Mouse (Mus musculus) forebrain, embryonic 13.5 days (tissue): ENCODE measurements around the gene Hist1h3f. TPM values are rescaled to one million over a fixed set of nuclear protein-coding genes. Genes with fewer than 3 reads are reported as not detected.
"Not testable (repeated sequence)": the region's sequence is repeated elsewhere in the genome, so short reads cannot be mapped to it uniquely, and the experiment has no call there.

Source experiments
- ATAC-seq: fragments of 200-750 bp; cut with Nextera tagmentation; 2 replicates; pipeline ENCODE4 v1.8.0; 2017
- H3K27ac ChIP-seq: fragments of 300-500 bp; sonication (generic); 2 replicates; pipeline ENCODE4 v1.5.1; 2015; ENCODE audit warnings: inconsistent platforms, mild to moderate bottlenecking, moderate library complexity
- H3K27me3 ChIP-seq: fragments of 300-500 bp; sonication (generic); 2 replicates; pipeline ENCODE4 v1.6.1; 2015; ENCODE audit warnings: mild to moderate bottlenecking, inconsistent platforms
- H3K36me3 ChIP-seq: fragments of 300-500 bp; sonication (generic); 2 replicates; pipeline ENCODE4 v1.6.1; 2015; ENCODE audit warnings: mild to moderate bottlenecking, inconsistent platforms; ENCODE audit not compliant: poor library complexity, severe bottlenecking
- H3K4me1 ChIP-seq: fragments of 300-500 bp; sonication (generic); 2 replicates; pipeline ENCODE4 v1.6.1; 2015; ENCODE audit warnings: inconsistent platforms
- H3K4me2 ChIP-seq: fragments of 300-500 bp; sonication (generic); 2 replicates; pipeline ENCODE4 v1.6.1; 2015; ENCODE audit warnings: inconsistent platforms, mild to moderate bottlenecking, moderate library complexity
- H3K4me3 ChIP-seq: fragments of 300-500 bp; sonication (generic); 2 replicates; pipeline ENCODE4 v1.5.1; 2015; ENCODE audit warnings: mild to moderate bottlenecking, inconsistent platforms
- H3K9ac ChIP-seq: fragments of 300-500 bp; sonication (generic); 2 replicates; pipeline ENCODE4 v1.6.1; 2015; ENCODE audit warnings: mild to moderate bottlenecking, inconsistent platforms
- H3K9me3 ChIP-seq: fragments of 300-500 bp; sonication (generic); replicated peaks from 2 replicates; pipeline ENCODE4 v1.6.1; 2016; ENCODE audit warnings: inconsistent platforms
- WGBS: fragments of 180-500 bp; shearing (Covaris S2); methylation state at CpG from one replicate; pipeline ENCODE4 v1.1.7; 2015; 5-methylcytosine and 5-hydroxymethylcytosine counted together
- polyA plus RNA-seq: library from polyadenylated mRNA; unstranded; fragments of >200 nt; fragmentation: Nextera tagmentation; extraction: Ambion mirVana; gene quantifications from 2 replicates; pipeline ENCODE4 v1.2.1, GENCODE M21; 2015

The Hist1h3f gene
- polyA plus RNA-seq, 1 experiment from 2014 or later = 1.2 TPM

- not testable (repeated sequence) for H3K9me3 ChIP-seq, H3K36me3 ChIP-seq, H3K27me3 ChIP-seq
- ATAC-seq = peak; percentile 46
- peak within 1 kb of the TSS; percentile 58 for H3K4me3 ChIP-seq
- H3K27ac ChIP-seq = peak within 1 kb of the TSS; percentile 98
- WGBS = under 1% methylated on average over 27 of the region's 53 CpGs
- peak within 1 kb of the TSS; percentile 85 for H3K9ac ChIP-seq
- H3K4me1 ChIP-seq = peaks cover 52% of the 10 kb centered on the region
- H3K4me2 ChIP-seq = peak within 1 kb of the TSS; percentile 61
These were observed 10.1 kb upstream of the Hist1h3f start, which contains the start of gene Hist1h2af for GRCm38 (mm10) chr13:23533560-23534367. Hist1h2af (plus strand) TSS chr13:23533906.

- no peaks in the 10 kb centered on the region for H3K9me3 ChIP-seq
- H3K4me2 ChIP-seq = peak overlapping the region; percentile 61
- under 1% methylated on average over 15 of the region's 15 CpGs for WGBS
- ATAC-seq = no peak
- H3K36me3 ChIP-seq = no peaks in the 10 kb centered on the region
- peak overlapping the region; percentile 58 for H3K4me3 ChIP-seq
- H3K9ac ChIP-seq = peak overlapping the region; percentile 73
- H3K27ac ChIP-seq = peak overlapping the region; percentile 98
- H3K27me3 ChIP-seq = no peaks in the 10 kb centered on the region
- peaks cover 46% of the 10 kb centered on the region for H3K4me1 ChIP-seq
These were observed 9.3 kb upstream of the Hist1h3f start for GRCm38 (mm10) chr13:23534368-23535131.

GRCm38 (mm10) chr13:23535137-23536075, 8.4 kb upstream of the Hist1h3f start, which contains the start of gene Hist1h3g:
Hist1h3g (plus strand) TSS chr13:23535422.
- not testable (repeated sequence) for H3K27me3 ChIP-seq, H3K36me3 ChIP-seq, H3K9me3 ChIP-seq
- H3K4me3 ChIP-seq = peak within 1 kb of the TSS; percentile 58
- peak within 1 kb of the TSS; percentile 98 for H3K27ac ChIP-seq
- under 1% methylated on average over 42 of the region's 62 CpGs for WGBS
- H3K4me2 ChIP-seq = peak within 1 kb of the TSS; percentile 61
- peaks cover 42% of the 10 kb centered on the region for H3K4me1 ChIP-seq
- H3K9ac ChIP-seq = peak within 1 kb of the TSS; percentile 79
- ATAC-seq = peak; percentile 92

- Histone ChIP-seq H3K36me3 (no peaks in the 10 kb centered on the region), H3K9me3 (no peaks in the 10 kb centered on the region), H3K4me1 (peaks cover 42% of the 10 kb centered on the region), H3K27me3 (no peaks in the 10 kb centered on the region), H3K27ac (peak overlapping the region; percentile 48), H3K4me2 (peak overlapping the region; percentile 61), H3K9ac (peak overlapping the region; percentile 79), H3K4me3 (peak overlapping the region; percentile 58)
- ATAC-seq = no peak
- 16% methylated on average over 7 of the region's 7 CpGs for WGBS
These were observed 7.6 kb upstream of the Hist1h3f start for GRCm38 (mm10) chr13:23536076-23536822.

- peak overlapping the region; percentile 70 for H3K9ac ChIP-seq
- no peaks in the 10 kb centered on the region for H3K36me3 ChIP-seq
- H3K4me1 ChIP-seq = peaks cover 41% of the 10 kb centered on the region
- peak overlapping the region; percentile 61 for H3K4me2 ChIP-seq
- no peak for ATAC-seq
- H3K9me3 ChIP-seq = no peaks in the 10 kb centered on the region
- no peaks in the 10 kb centered on the region for H3K27me3 ChIP-seq
- H3K27ac ChIP-seq = no peak overlapping the region
- peak overlapping the region; percentile 58 for H3K4me3 ChIP-seq
- WGBS = 79% methylated on average over 3 of the region's 3 CpGs
These were observed 6.7 kb upstream of the Hist1h3f start for GRCm38 (mm10) chr13:23537006-23537710.

- Histone ChIP-seq H3K4me3 (no peak overlapping the region), H3K27me3 (no peaks in the 10 kb centered on the region), H3K9ac (no peak overlapping the region), H3K27ac (no peak overlapping the region), H3K4me1 (peaks cover 37% of the 10 kb centered on the region), H3K9me3 (no peaks in the 10 kb centered on the region), H3K4me2 (no peak overlapping the region), H3K36me3 (no peaks in the 10 kb centered on the region)
- 78% methylated on average over 5 of the region's 5 CpGs for WGBS
- no peak for ATAC-seq
These were observed 5.6 kb upstream of the Hist1h3f start for GRCm38 (mm10) chr13:23538249-23538648.

- H3K4me1 ChIP-seq = peaks cover 29% of the 10 kb centered on the region
- H3K27me3 ChIP-seq, H3K4me3 ChIP-seq, H3K4me2 ChIP-seq, H3K36me3 ChIP-seq, H3K9ac ChIP-seq, H3K9me3 ChIP-seq, H3K27ac ChIP-seq, ATAC-seq: not testable (repeated sequence)
- WGBS = 75% methylated on average over 1 of the region's 1 CpGs
These were observed 4.0 kb upstream of the Hist1h3f start for GRCm38 (mm10) chr13:23539821-23540220.

- Histone ChIP-seq H3K4me3 (no peak overlapping the region), H3K9me3 (no peaks in the 10 kb centered on the region), H3K4me2 (no peak overlapping the region), H3K36me3 (no peaks in the 10 kb centered on the region), H3K9ac (no peak overlapping the region), H3K27ac (no peak overlapping the region), H3K27me3 (no peaks in the 10 kb centered on the region), H3K4me1 (peaks cover 27% of the 10 kb centered on the region)
- no peak for ATAC-seq
- 80% methylated on average over 3 of the region's 3 CpGs for WGBS
These were observed 2.4 kb upstream of the Hist1h3f start for GRCm38 (mm10) chr13:23541497-23541896.

GRCm38 (mm10) chr13:23542225-23542980, 1.4 kb upstream of the Hist1h3f start:
- not testable (repeated sequence) for H3K9me3 ChIP-seq, ATAC-seq, H3K27me3 ChIP-seq, H3K36me3 ChIP-seq
- peak overlapping the region; percentile 89 for H3K27ac ChIP-seq
- peak overlapping the region; percentile 71 for H3K9ac ChIP-seq
- peak overlapping the region; percentile 46 for H3K4me3 ChIP-seq
- peak overlapping the region; percentile 70 for H3K4me2 ChIP-seq
- H3K4me1 ChIP-seq = peaks cover 17% of the 10 kb centered on the region
- WGBS = 7% methylated on average over 3 of the region's 3 CpGs

- under 1% methylated on average over 42 of the region's 42 CpGs for WGBS
- H3K27me3 ChIP-seq, H3K9me3 ChIP-seq, H3K36me3 ChIP-seq: not testable (repeated sequence)
- Histone ChIP-seq H3K9ac (peak within 1 kb of the TSS; percentile 71), H3K4me2 (peak within 1 kb of the TSS; percentile 70), H3K4me1 (peaks cover 14% of the 10 kb centered on the region), H3K4me3 (peak within 1 kb of the TSS; percentile 47), H3K27ac (peak within 1 kb of the TSS; percentile 95)
- ATAC-seq = peak; percentile 93
These were observed 749 bp upstream of the Hist1h3f start, which contains the start of gene Hist1h2bh for GRCm38 (mm10) chr13:23542999-23543607. Hist1h2bh (minus strand) TSS chr13:23543392.
